Mouse (Mus musculus) midbrain, embryonic 15.5 days (tissue): ENCODE measurements around the gene Ccnk. TPM values are rescaled to one million over a fixed set of nuclear protein-coding genes. Genes with fewer than 3 reads are reported as not detected.

Experiments used
- ATAC-seq: fragments of 200-750 bp; cut with Nextera tagmentation; replicated peaks from 2 replicates; pipeline ENCODE4 v1.8.0; 2017; ENCODE audit warnings: moderate TSS enrichment
- H3K27ac ChIP-seq: fragments of 300-500 bp; sonication (generic); 2 replicates; pipeline ENCODE4 v1.5.1; 2015; ENCODE audit warnings: mild to moderate bottlenecking, inconsistent platforms
- H3K27me3 ChIP-seq: fragments of 300-500 bp; sonication (generic); replicated peaks from 2 replicates; pipeline ENCODE4 v1.6.1; 2015; ENCODE audit warnings: inconsistent platforms
- H3K36me3 ChIP-seq: fragments of 300-500 bp; sonication (generic); replicated peaks from 2 replicates; pipeline ENCODE4 v1.6.1; 2015; ENCODE audit warnings: inconsistent platforms
- H3K4me1 ChIP-seq: fragments of 300-500 bp; sonication (generic); 2 replicates; pipeline ENCODE4 v1.6.1; 2015; ENCODE audit warnings: inconsistent platforms
- H3K4me2 ChIP-seq: fragments of 300-500 bp; sonication (generic); 2 replicates; pipeline ENCODE4 v1.6.1; 2015; ENCODE audit warnings: inconsistent platforms, mild to moderate bottlenecking, moderate library complexity
- H3K4me3 ChIP-seq: fragments of 300-500 bp; sonication (generic); 2 replicates; pipeline ENCODE4 v1.5.1; 2015; ENCODE audit warnings: mild to moderate bottlenecking, inconsistent platforms
- H3K9ac ChIP-seq: fragments of 300-500 bp; sonication (generic); 2 replicates; pipeline ENCODE4 v1.6.1; 2015; ENCODE audit warnings: mild to moderate bottlenecking, inconsistent platforms
- H3K9me3 ChIP-seq: fragments of 300-500 bp; sonication (generic); 2 replicates; pipeline ENCODE4 v1.6.1; 2016; ENCODE audit warnings: inconsistent platforms
- WGBS: fragments of 180-500 bp; shearing (Covaris S2); methylation state at CpG from one replicate; pipeline ENCODE4 v1.1.7; 2015; ENCODE audit warnings: mixed read lengths; 5-methylcytosine and 5-hydroxymethylcytosine counted together
- polyA plus RNA-seq: library from polyadenylated mRNA; unstranded; fragments of >200 nt; fragmentation: Nextera tagmentation; extraction: Ambion mirVana; gene quantifications from 2 replicates; pipeline ENCODE4 v1.2.1, GENCODE M21; 2015

Gene Ccnk
- polyA plus RNA-seq, 1 experiment from 2014 or later, result 3.7 TPM

GRCm38 (mm10) chr12:108216611-108217370 is 37.4 kb downstream of the Ccnk start:
- H3K27me3 ChIP-seq, result no peaks in the 10 kb centered on the region
- no peaks in the 10 kb centered on the region for H3K9me3 ChIP-seq
- 53% methylated on average over 11 of the region's 11 CpGs for WGBS
- H3K4me2 ChIP-seq, result no peak overlapping the region
- peaks cover 80% of the 10 kb centered on the region for H3K4me1 ChIP-seq
- no peak overlapping the region for H3K4me3 ChIP-seq
- H3K9ac ChIP-seq, result no peak overlapping the region
- peak overlapping the region; percentile 58 for H3K27ac ChIP-seq
- H3K36me3 ChIP-seq, result no peaks in the 10 kb centered on the region
- no peak for ATAC-seq

DNA sequence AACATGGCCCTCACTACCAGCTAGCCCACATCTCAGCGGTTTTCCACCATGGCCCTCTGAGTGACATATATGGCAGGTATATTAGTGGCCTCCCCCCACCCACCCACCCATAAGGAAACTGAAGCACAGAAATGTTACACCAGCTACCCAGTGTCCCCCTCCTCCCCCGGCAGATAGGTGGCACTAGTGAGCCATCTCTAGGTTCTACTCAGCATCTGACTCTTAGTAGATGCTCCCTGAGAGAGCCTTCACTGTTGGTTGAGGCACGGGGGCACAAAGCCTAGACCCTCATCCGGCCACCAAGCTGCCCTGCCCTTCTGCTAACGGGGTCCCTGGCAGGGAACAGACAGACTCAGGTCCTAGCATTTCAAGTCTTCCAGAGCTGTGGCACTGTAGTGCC is 38.2 kb downstream of the Ccnk start:
- no peaks in the 10 kb centered on the region for H3K36me3 ChIP-seq
- H3K4me1 ChIP-seq, result peaks cover 75% of the 10 kb centered on the region
- H3K27me3 ChIP-seq, result no peaks in the 10 kb centered on the region
- no peak for ATAC-seq
- H3K9me3 ChIP-seq, result no peaks in the 10 kb centered on the region
- H3K4me2 ChIP-seq, result no peak overlapping the region
- no peak overlapping the region for H3K4me3 ChIP-seq
- H3K9ac ChIP-seq, result no peak overlapping the region
- WGBS, result 62% methylated on average over 5 of the region's 5 CpGs
- H3K27ac ChIP-seq, result no peak overlapping the region

- no peak for ATAC-seq
- Histone ChIP-seq H3K9ac (peak overlapping the region; percentile 23), H3K27ac (peak overlapping the region; percentile 75), H3K36me3 (no peaks in the 10 kb centered on the region), H3K9me3 (no peaks in the 10 kb centered on the region), H3K27me3 (no peaks in the 10 kb centered on the region), H3K4me3 (no peak overlapping the region), H3K4me2 (no peak overlapping the region), H3K4me1 (peaks cover 67% of the 10 kb centered on the region)
- WGBS, result 40% methylated on average over 15 of the region's 15 CpGs
Measured at GRCm38 (mm10) chr12:108219163-108219562, 39.8 kb downstream of the Ccnk start.

GRCm38 (mm10) chr12:108219825-108220616 is 40.6 kb downstream of the Ccnk start:
- no peak overlapping the region for H3K4me2 ChIP-seq
- H3K9ac ChIP-seq, result peak overlapping the region; percentile 23
- H3K4me3 ChIP-seq, result no peak overlapping the region
- no peaks in the 10 kb centered on the region for H3K9me3 ChIP-seq
- peak overlapping the region; percentile 75 for H3K27ac ChIP-seq
- H3K36me3 ChIP-seq, result no peaks in the 10 kb centered on the region
- peaks cover 69% of the 10 kb centered on the region for H3K4me1 ChIP-seq
- no peak for ATAC-seq
- H3K27me3 ChIP-seq, result no peaks in the 10 kb centered on the region
- 67% methylated on average over 21 of the region's 21 CpGs for WGBS

GRCm38 (mm10) chr12:108220621-108221020 is 41.2 kb downstream of the Ccnk start:
- WGBS, result 51% methylated on average over 12 of the region's 12 CpGs
- H3K36me3 ChIP-seq, result no peaks in the 10 kb centered on the region
- H3K9me3 ChIP-seq, result no peaks in the 10 kb centered on the region
- H3K4me2 ChIP-seq, result no peak overlapping the region
- peak overlapping the region; percentile 75 for H3K27ac ChIP-seq
- H3K4me1 ChIP-seq, result peaks cover 73% of the 10 kb centered on the region
- no peaks in the 10 kb centered on the region for H3K27me3 ChIP-seq
- no peak overlapping the region for H3K9ac ChIP-seq
- H3K4me3 ChIP-seq, result no peak overlapping the region
- ATAC-seq, result peak; percentile 24; the same call in 1 of the 2 replicates

- Histone ChIP-seq H3K9me3 (no peaks in the 10 kb centered on the region), H3K27me3 (no peaks in the 10 kb centered on the region), H3K4me2 (no peak overlapping the region), H3K4me1 (peaks cover 77% of the 10 kb centered on the region), H3K9ac (no peak overlapping the region), H3K4me3 (no peak overlapping the region), H3K36me3 (no peaks in the 10 kb centered on the region), H3K27ac (peak overlapping the region; percentile 75)
- WGBS, result 46% methylated on average over 10 of the region's 10 CpGs
- no peak for ATAC-seq
Measured at GRCm38 (mm10) chr12:108221206-108221605, 41.8 kb downstream of the Ccnk start.

GRCm38 (mm10) chr12:108221712-108222111 is 42.3 kb downstream of the Ccnk start:
- H3K27ac ChIP-seq, result peak overlapping the region; percentile 75; the same call in 1 of the 2 replicates
- WGBS, result 91% methylated on average over 7 of the region's 7 CpGs

DNA sequence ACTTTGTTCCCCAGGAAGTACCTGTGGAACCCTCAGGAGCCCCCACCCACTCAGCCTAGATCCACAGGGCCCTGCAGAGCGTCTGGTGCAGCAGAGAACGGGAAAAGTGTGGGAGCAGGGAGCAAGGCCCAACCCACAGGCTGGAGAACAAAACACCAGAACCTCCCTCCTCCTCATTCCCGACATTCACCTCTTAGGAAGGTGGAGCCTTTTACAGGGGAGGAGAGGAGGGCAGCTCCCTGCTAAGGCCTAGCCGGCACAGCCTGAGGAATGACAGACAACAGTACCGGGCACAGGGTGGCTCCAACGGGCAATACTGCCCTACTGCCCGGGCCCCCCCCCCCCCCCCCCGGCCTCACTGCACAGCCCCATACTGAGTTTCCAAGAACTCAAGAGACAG is 44.0 kb downstream of the Ccnk start:
- WGBS, result 57% methylated on average over 8 of the region's 8 CpGs

More at GRCm38 (mm10) chr12:108221712-108222111, 42.3 kb downstream of the Ccnk start:
- H3K9me3 ChIP-seq, result no peaks in the 10 kb centered on the region
- H3K4me1 ChIP-seq, result peaks cover 76% of the 10 kb centered on the region
- H3K4me2 ChIP-seq, result no peak overlapping the region
- H3K36me3 ChIP-seq, result no peaks in the 10 kb centered on the region
- H3K27me3 ChIP-seq, result no peaks in the 10 kb centered on the region
- ATAC-seq, result no peak
- no peak overlapping the region for H3K4me3 ChIP-seq
- no peak overlapping the region for H3K9ac ChIP-seq

GRCm38 (mm10) chr12:108225781-108226180 is 46.4 kb downstream of the Ccnk start:
- no peaks in the 10 kb centered on the region for H3K9me3 ChIP-seq
- H3K36me3 ChIP-seq, result no peaks in the 10 kb centered on the region
- H3K4me3 ChIP-seq, result no peak overlapping the region
- H3K4me1 ChIP-seq, result peaks cover 52% of the 10 kb centered on the region
- no peaks in the 10 kb centered on the region for H3K27me3 ChIP-seq
- no peak overlapping the region for H3K27ac ChIP-seq
- H3K4me2 ChIP-seq, result no peak overlapping the region
- H3K9ac ChIP-seq, result no peak overlapping the region
- ATAC-seq, result no peak
- 61% methylated on average over 7 of the region's 7 CpGs for WGBS

More for the DNA sequence above, 44.0 kb downstream of the Ccnk start:
- H3K4me1 ChIP-seq, result peaks cover 76% of the 10 kb centered on the region
- ATAC-seq, result no peak
- H3K27me3 ChIP-seq, result no peaks in the 10 kb centered on the region
- no peak overlapping the region for H3K9ac ChIP-seq
- no peaks in the 10 kb centered on the region for H3K36me3 ChIP-seq
- no peaks in the 10 kb centered on the region for H3K9me3 ChIP-seq
- H3K4me2 ChIP-seq, result no peak overlapping the region
- H3K4me3 ChIP-seq, result no peak overlapping the region
- H3K27ac ChIP-seq, result no peak overlapping the region

DNA sequence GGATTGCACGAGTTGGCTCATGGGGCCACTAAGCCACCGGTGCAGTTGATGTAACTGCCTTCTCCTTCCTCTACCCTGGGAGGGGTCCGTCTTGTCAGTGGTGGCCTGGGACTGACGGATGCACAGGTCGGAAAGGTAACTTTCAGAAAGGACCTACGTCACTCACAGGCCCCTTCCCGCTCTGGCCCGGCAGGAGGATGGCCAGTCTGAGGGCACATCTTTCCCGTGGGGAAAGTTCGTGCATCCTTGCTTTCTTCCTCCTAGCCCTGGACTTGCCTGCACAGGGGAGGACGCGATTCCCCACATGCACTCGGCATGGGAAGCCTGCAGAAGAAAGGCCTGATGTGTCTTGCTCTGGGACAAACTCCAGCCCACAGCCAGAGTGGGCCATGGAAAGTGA is 46.8 kb downstream of the Ccnk start:
- no peaks in the 10 kb centered on the region for H3K27me3 ChIP-seq
- no peaks in the 10 kb centered on the region for H3K9me3 ChIP-seq
- H3K4me1 ChIP-seq, result peaks cover 52% of the 10 kb centered on the region
- no peak overlapping the region for H3K27ac ChIP-seq
- no peak for ATAC-seq
- no peak overlapping the region for H3K9ac ChIP-seq
- H3K36me3 ChIP-seq, result no peaks in the 10 kb centered on the region
- H3K4me2 ChIP-seq, result no peak overlapping the region
- WGBS, result 73% methylated on average over 13 of the region's 13 CpGs
- no peak overlapping the region for H3K4me3 ChIP-seq

- WGBS, result 87% methylated on average over 12 of the region's 12 CpGs
- ATAC-seq, result no peak
- H3K4me1 ChIP-seq, result peaks cover 52% of the 10 kb centered on the region
- no peak overlapping the region for H3K4me3 ChIP-seq
- no peak overlapping the region for H3K9ac ChIP-seq
- no peak overlapping the region for H3K4me2 ChIP-seq
- H3K36me3 ChIP-seq, result no peaks in the 10 kb centered on the region
- no peaks in the 10 kb centered on the region for H3K9me3 ChIP-seq
- no peak overlapping the region for H3K27ac ChIP-seq
- H3K27me3 ChIP-seq, result no peaks in the 10 kb centered on the region
Measured at GRCm38 (mm10) chr12:108226941-108227340, 47.6 kb downstream of the Ccnk start.

DNA sequence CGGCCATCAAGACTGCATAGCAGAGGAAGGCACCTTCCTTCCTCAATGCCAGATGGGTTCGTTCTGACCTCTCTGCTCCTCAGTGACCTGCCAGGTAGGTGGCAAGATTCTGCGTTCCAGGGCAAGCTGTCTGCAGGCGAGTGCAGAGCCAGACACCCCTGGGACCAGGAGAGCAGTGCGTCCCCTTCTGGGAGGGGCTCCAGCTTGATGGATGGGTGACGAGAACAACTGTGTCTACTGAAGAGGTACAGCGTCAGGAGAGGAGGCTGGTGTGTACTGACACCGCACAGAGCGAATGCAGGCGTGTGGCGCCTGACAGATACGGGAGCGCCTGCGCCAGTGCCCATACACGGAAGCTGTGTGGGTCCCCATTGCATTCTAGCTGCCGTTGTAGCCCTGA is 48.1 kb downstream of the Ccnk start:
- Histone ChIP-seq H3K4me1 (peaks cover 55% of the 10 kb centered on the region), H3K9ac (no peak overlapping the region), H3K9me3 (no peaks in the 10 kb centered on the region), H3K4me3 (no peak overlapping the region), H3K36me3 (no peaks in the 10 kb centered on the region), H3K4me2 (no peak overlapping the region), H3K27me3 (no peaks in the 10 kb centered on the region), H3K27ac (no peak overlapping the region)
- ATAC-seq, result no peak
- 82% methylated on average over 16 of the region's 16 CpGs for WGBS
